Mouse (Mus musculus) heart, embryonic 11.5 days (tissue): Measurements from ENCODE around the gene Gabrg3. TPM values are rescaled to one million over a fixed set of nuclear protein-coding genes. Genes with fewer than 3 reads are reported as not detected.

Experiments
- ATAC-seq: fragments of 200-750 bp; cut with Nextera tagmentation; replicated peaks from 2 replicates; pipeline ENCODE4 v1.8.0; 2017; ENCODE audit warnings: moderate library complexity; ENCODE audit not compliant: insufficient number of reproducible peaks, low FRiP score, low TSS enrichment
- H3K27ac ChIP-seq: fragments of 300-500 bp; sonication (generic); 2 replicates; pipeline ENCODE4 v1.5.1; 2014; ENCODE audit warnings: mild to moderate bottlenecking, low read depth, low read length
- H3K27me3 ChIP-seq: fragments of 300-500 bp; sonication (generic); 2 replicates; pipeline ENCODE4 v1.6.1; 2014; ENCODE audit warnings: mild to moderate bottlenecking, low read length, mixed read lengths; ENCODE audit not compliant: control insufficient read depth, insufficient read depth
- H3K36me3 ChIP-seq: fragments of 300-500 bp; sonication (generic); 2 replicates; pipeline ENCODE4 v1.6.1; 2014; ENCODE audit warnings: mild to moderate bottlenecking, low read length, moderate library complexity, mixed read lengths; ENCODE audit not compliant: control insufficient read depth, insufficient read depth
- H3K4me1 ChIP-seq: fragments of 300-500 bp; sonication (generic); 2 replicates; pipeline ENCODE4 v1.6.1; 2014; ENCODE audit warnings: low read length; ENCODE audit not compliant: control insufficient read depth, insufficient read depth
- H3K4me2 ChIP-seq: fragments of 300-500 bp; sonication (generic); 2 replicates; pipeline ENCODE4 v1.6.1; 2014; ENCODE audit warnings: mild to moderate bottlenecking, moderate library complexity
- H3K4me3 ChIP-seq: fragments of 300-500 bp; sonication (generic); 2 replicates; pipeline ENCODE4 v1.5.1; 2014; ENCODE audit warnings: low read depth, low read length
- H3K9ac ChIP-seq: fragments of 300-500 bp; sonication (generic); 2 replicates; pipeline ENCODE4 v1.6.1; 2014; ENCODE audit warnings: mild to moderate bottlenecking, low read depth, low read length, moderate library complexity
- H3K9me3 ChIP-seq: fragments of 300-500 bp; sonication (generic); replicated peaks from 2 replicates; pipeline ENCODE4 v1.6.1; 2016; ENCODE audit warnings: low read length; ENCODE audit not compliant: control insufficient read depth
- WGBS: fragments of 180-500 bp; shearing (Covaris S2); extraction: QIAGEN DNeasy Blood & Tissue Kit; methylation state at CpG from one replicate; pipeline ENCODE4 v1.1.7; 2014; ENCODE audit not compliant: insufficient replicate concordance; 5-methylcytosine and 5-hydroxymethylcytosine counted together
- polyA plus RNA-seq: library from polyadenylated mRNA; unstranded; fragments of >200 nt; fragmentation: Nextera tagmentation; extraction: Ambion mirVana; gene quantifications from 2 replicates; pipeline ENCODE4 v1.2.1, GENCODE M21; 2014

Gabrg3 gene
- polyA plus RNA-seq, 1 experiment from 2014 or later = 0.59 TPM

DNA sequence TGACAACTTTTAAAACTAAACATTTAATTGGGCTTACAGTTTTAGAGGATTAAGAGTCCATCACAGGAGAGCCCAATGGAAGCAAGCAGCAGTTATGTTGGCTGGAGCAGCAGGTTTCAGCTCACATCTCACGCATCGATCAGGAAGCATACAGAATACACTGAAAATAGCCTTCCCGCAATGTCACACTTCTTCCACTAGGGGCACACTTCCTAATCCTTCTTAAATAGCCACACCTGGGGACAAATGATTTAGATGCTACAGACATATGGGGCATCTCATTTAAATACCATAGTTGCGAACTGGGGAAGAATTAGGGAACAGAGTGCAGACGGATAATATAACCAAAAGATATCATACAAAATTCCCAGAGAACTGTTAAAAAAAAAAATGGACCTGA, 449.0 kb downstream of the Gabrg3 start:
- H3K36me3 ChIP-seq = no peaks in the 10 kb centered on the region
- no peak for ATAC-seq
- no peaks in the 10 kb centered on the region; the same call in 1 of the 2 replicates for H3K9me3 ChIP-seq
- H3K9ac ChIP-seq = no peak overlapping the region
- no peaks in the 10 kb centered on the region for H3K4me1 ChIP-seq
- no peak overlapping the region for H3K4me3 ChIP-seq
- 72% methylated on average over 5 of the region's 5 CpGs for WGBS
- no peaks in the 10 kb centered on the region for H3K27me3 ChIP-seq
- no peak overlapping the region for H3K27ac ChIP-seq
- no peak overlapping the region for H3K4me2 ChIP-seq

DNA sequence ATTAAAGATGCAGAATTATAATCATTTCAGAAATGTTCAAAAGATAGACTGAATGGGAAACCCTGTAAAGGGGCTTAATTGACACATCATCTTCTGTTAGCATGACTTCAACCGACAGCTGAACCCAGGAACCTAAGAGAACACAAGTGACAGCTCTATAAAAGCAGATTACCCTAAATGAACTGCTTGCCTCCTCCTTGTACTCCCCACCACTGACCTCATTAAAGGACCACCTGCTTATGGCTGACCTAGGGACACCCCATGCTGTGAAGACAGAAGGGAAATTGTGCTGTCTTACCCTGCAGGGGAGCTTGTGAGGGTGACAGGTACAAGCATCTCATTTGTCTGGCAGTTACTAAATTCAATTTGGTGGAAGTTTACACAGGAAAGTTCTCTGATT, 467.5 kb downstream of the Gabrg3 start:
- H3K9ac ChIP-seq = no peak overlapping the region
- no peak overlapping the region for H3K4me3 ChIP-seq
- WGBS = 90% methylated on average over 1 of the region's 1 CpGs
- no peaks in the 10 kb centered on the region for H3K27me3 ChIP-seq
- no peak overlapping the region for H3K4me2 ChIP-seq
- no peaks in the 10 kb centered on the region for H3K4me1 ChIP-seq
- H3K27ac ChIP-seq = no peak overlapping the region
- ATAC-seq = no peak
- H3K9me3 ChIP-seq = no peaks in the 10 kb centered on the region
- H3K36me3 ChIP-seq = no peaks in the 10 kb centered on the region

DNA sequence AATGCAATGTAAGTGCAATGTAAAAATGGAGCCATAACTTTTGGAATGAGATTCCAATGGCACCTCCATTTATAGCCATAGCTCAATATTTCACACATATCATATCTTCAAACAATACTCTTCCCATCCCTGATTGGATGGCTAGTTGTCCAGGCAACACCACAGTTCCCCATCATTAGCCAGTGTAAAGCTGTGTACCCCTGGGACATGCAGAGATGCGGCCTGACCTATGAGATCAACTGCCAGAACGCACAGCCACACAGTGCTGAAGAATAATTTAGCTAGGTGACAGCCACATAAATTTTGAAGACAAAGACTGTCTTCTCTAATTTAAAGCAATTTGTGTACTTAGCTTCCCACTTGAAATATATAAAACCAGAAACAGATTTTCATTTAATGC, 472.1 kb downstream of the Gabrg3 start:
- H3K4me2 ChIP-seq = no peak overlapping the region
- H3K4me3 ChIP-seq = no peak overlapping the region
- H3K9ac ChIP-seq = no peak overlapping the region
- H3K27me3 ChIP-seq = no peaks in the 10 kb centered on the region
- H3K36me3 ChIP-seq = no peaks in the 10 kb centered on the region
- H3K27ac ChIP-seq = no peak overlapping the region
- no peaks in the 10 kb centered on the region for H3K4me1 ChIP-seq
- no peaks in the 10 kb centered on the region for H3K9me3 ChIP-seq
- WGBS = 79% methylated on average over 2 of the region's 2 CpGs
- ATAC-seq = no peak

GRCm38 (mm10) chr7:56899762-56900161, 487.2 kb downstream of the Gabrg3 start:
- no peaks in the 10 kb centered on the region for H3K27me3 ChIP-seq
- H3K4me2 ChIP-seq = no peak overlapping the region
- H3K4me3 ChIP-seq = no peak overlapping the region
- no peaks in the 10 kb centered on the region for H3K9me3 ChIP-seq
- ATAC-seq = no peak
- H3K4me1 ChIP-seq = no peaks in the 10 kb centered on the region
- no peak overlapping the region for H3K9ac ChIP-seq
- H3K27ac ChIP-seq = no peak overlapping the region
- 65% methylated on average over 4 of the region's 4 CpGs for WGBS
- no peaks in the 10 kb centered on the region for H3K36me3 ChIP-seq

GRCm38 (mm10) chr7:56867314-56868075, 519.5 kb downstream of the Gabrg3 start:
- Histone ChIP-seq H3K4me1 (no peaks in the 10 kb centered on the region), H3K36me3 (no peaks in the 10 kb centered on the region), H3K9ac (no peak overlapping the region), H3K27me3 (no peaks in the 10 kb centered on the region), H3K4me3 (no peak overlapping the region), H3K27ac (no peak overlapping the region), H3K4me2 (no peak overlapping the region), H3K9me3 (no peaks in the 10 kb centered on the region)
- ATAC-seq = no peak
- 78% methylated on average over 1 of the region's 1 CpGs for WGBS

GRCm38 (mm10) chr7:56843565-56843964, 543.4 kb downstream of the Gabrg3 start:
- 84% methylated on average over 5 of the region's 5 CpGs for whole genome bisulfite sequencing
- Histone ChIP-seq H3K4me2 (no peak overlapping the region), H3K4me1 (no peaks in the 10 kb centered on the region), H3K4me3 (no peak overlapping the region), H3K9me3 (no peaks in the 10 kb centered on the region), H3K9ac (no peak overlapping the region), H3K27ac (no peak overlapping the region), H3K36me3 (no peaks in the 10 kb centered on the region), H3K27me3 (no peaks in the 10 kb centered on the region)
- ATAC-seq = no peak

- H3K27me3 ChIP-seq = no peaks in the 10 kb centered on the region
- no peak for ATAC-seq
- H3K9me3 ChIP-seq = no peaks in the 10 kb centered on the region
- no peak overlapping the region for H3K4me2 ChIP-seq
- no peak overlapping the region for H3K27ac ChIP-seq
- H3K4me1 ChIP-seq = no peaks in the 10 kb centered on the region
- WGBS = 78% methylated on average over 6 of the region's 6 CpGs
- H3K9ac ChIP-seq = no peak overlapping the region
- no peaks in the 10 kb centered on the region for H3K36me3 ChIP-seq
- no peak overlapping the region for H3K4me3 ChIP-seq
These were observed 561.5 kb downstream of the Gabrg3 start for GRCm38 (mm10) chr7:56825446-56825845.

- H3K27me3 ChIP-seq = no peaks in the 10 kb centered on the region
- ATAC-seq = no peak
- WGBS = 63% methylated on average over 1 of the region's 1 CpGs
- no peaks in the 10 kb centered on the region for H3K9me3 ChIP-seq
- H3K27ac ChIP-seq = no peak overlapping the region
- no peaks in the 10 kb centered on the region for H3K4me1 ChIP-seq
- no peaks in the 10 kb centered on the region for H3K36me3 ChIP-seq
- no peak overlapping the region for H3K4me2 ChIP-seq
- H3K4me3 ChIP-seq = no peak overlapping the region
- H3K9ac ChIP-seq = no peak overlapping the region
These were observed 585.1 kb downstream of the Gabrg3 start for GRCm38 (mm10) chr7:56801841-56802240.

DNA sequence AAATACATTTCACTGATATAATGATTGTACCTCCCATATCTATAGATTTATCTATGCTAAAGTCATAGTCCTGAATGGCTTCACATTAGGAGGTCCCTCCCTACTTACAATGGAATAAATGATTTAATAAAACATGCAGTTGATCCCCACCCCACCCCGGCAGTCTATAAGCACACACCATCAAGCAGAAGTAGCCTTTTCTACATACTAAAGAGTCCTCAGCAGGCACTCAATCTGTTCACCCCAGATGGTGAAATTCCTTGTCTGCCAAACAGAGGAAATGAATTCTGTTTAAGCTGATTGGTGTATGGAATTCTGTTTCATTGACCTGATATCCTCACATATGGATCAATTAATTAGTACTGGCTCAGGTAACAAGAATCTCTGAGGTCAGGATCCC, 607.9 kb downstream of the Gabrg3 start:
- Histone ChIP-seq H3K4me1 (no peaks in the 10 kb centered on the region), H3K4me3 (no peak overlapping the region), H3K9ac (no peak overlapping the region), H3K36me3 (no peaks in the 10 kb centered on the region), H3K9me3 (no peaks in the 10 kb centered on the region), H3K27me3 (no peaks in the 10 kb centered on the region), H3K27ac (no peak overlapping the region), H3K4me2 (no peak overlapping the region)
- ATAC-seq = no peak
- 85% methylated on average over 1 of the region's 1 CpGs for WGBS
